Mouse (Mus musculus) right cerebral cortex, postnatal 36 days (tissue): ENCODE measurements around the gene Hltf.

ENCODE experiments used
- DNase-seq, 2 experiments: peaks; one replicate each; pipeline ENCODE4 v3.0.0; 2022; ENCODE audit warnings: low spot score in 2 of 2, mixed read lengths in 1 of 2

Hltf gene

GRCm38 (mm10) chr3:20145696-20146113 lies 88.1 kb downstream of the Hltf start:
- DNase-seq = no peak

GRCm38 (mm10) chr3:20146884-20147395 lies 89.3 kb downstream of the Hltf start:
- DNase-seq = no peak

- DNase-seq = no peak
Measured at GRCm38 (mm10) chr3:20147647-20148046, 90.0 kb downstream of the Hltf start.

GRCm38 (mm10) chr3:20150511-20150910 lies 92.9 kb downstream of the Hltf start:
- no peak for DNase-seq

GRCm38 (mm10) chr3:20151651-20152050 lies 94.0 kb downstream of the Hltf start:
- DNase-seq = no peak

- peak; percentile 18 to 29 for DNase-seq
Measured at GRCm38 (mm10) chr3:20154531-20155367, 97.1 kb downstream of the Hltf start, which contains the start of gene Gyg. Gene Gyg (minus strand): TSS chr3:20155317.

- no peak for DNase-seq
Measured at GRCm38 (mm10) chr3:20155476-20155875, 97.9 kb downstream of the Hltf start.

GRCm38 (mm10) chr3:20167487-20167886 lies 109.9 kb downstream of the Hltf start:
- DNase-seq = no peak
